Mouse (Mus musculus): Measurements from ENCODE around the gene Chp1.

DNA sequence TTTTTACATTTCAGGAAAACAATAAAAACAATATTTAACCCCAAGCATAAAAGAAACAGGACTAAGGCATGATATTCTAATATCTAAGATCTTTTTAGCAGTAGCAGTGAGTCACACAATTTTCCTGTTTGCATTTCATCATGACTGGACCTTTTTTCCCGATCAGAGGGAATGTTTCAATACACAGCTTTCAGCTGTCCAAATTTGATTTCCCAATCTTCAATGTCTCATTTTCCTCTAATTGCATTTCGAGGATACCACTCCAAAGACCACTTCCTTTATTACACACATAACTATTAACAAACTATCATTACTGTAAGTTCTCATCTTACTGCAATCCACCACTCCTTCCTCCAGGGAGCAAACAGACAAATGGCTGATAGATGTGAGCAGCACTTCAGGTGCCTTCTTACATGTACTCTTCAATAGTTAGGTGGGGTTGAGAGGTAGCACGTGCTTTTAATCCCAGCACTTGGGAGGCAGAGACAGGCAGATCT, 33.4 kb upstream of the Chp1 start:
- TF ChIP-seq POLR2A (IDR thresholded peaks at IDR 0.05; ENCODE audit: insufficient read length, low read depth): no peak
- TF ChIP-seq TCF12 (IDR thresholded peaks at IDR 0.05; ENCODE audit: insufficient read depth, poor library complexity, severe bottlenecking): no peak
- no peak for TF ChIP-seq MYOD1 (IDR thresholded peaks at IDR 0.05; ENCODE audit: control insufficient read depth in 1 of 3, insufficient read length in 2 of 3, low read depth in 2 of 3)

All from myocyte (in vitro differentiated cells).